Mouse (Mus musculus): Measurements from ENCODE around the gene Olfr1381.
"Not testable (repeated sequence)": the region's sequence is repeated elsewhere in the genome, so short reads cannot be mapped to it uniquely, and the experiment has no call there.

The Olfr1381 gene

GRCm38 (mm10) chr11:49543149-49543548 is at the start of gene Olfr1381:
Olfr1381 (plus strand) TSS chr11:49543449.
- not testable (repeated sequence) for DNase-seq

GRCm38 (mm10) chr11:49518086-49518485 is 25.2 kb upstream of the Olfr1381 start:
- no peak for DNase-seq

DNA sequence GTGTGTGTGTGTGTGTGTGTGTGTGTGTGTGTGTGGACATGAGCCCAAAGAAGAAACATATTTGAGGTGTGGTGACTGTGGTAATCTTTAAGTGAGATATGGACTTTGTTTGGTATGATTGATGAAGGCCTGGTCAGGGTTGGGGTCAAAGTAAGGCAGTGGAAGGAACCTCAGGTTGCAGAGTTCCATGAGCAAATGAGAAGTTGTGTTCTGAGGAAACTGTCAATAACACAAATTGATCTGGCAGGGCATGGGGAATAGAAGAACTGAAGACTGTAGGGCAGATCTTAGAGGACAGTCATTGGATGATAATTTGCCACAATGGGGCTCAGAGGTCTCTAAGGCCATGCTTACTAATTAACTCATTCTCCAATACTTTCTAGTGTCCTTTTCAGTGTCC is 23.9 kb upstream of the Olfr1381 start, which contains the start of gene Olfr1383:
Olfr1383 (plus strand) TSS at position 301 of the 400 bp plus-strand sequence.
- DNase-seq, result no peak

DNA sequence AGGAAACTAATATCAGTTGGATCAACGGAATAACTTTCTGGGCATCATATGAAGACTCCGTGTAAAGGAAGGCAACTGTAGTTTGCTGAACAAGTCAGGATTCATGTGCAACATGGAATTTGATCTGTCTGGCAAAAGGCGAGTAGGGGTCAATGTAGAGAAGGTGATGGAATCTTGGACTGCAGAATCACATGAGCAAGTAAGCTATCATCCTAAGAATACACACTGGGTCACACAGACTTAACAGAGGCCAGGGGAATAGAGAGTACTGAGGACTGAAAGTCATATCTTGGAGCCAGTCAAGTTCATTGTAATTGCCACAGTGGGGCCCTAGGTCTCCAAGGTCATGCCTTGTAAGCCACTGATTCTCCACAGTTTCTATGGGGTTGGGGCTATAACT is 15.3 kb upstream of the Olfr1381 start, which contains the start of gene Olfr1382:
Olfr1382 (plus strand) TSS at position 301 of the 400 bp plus-strand sequence.
- no peak for DNase-seq

DNA sequence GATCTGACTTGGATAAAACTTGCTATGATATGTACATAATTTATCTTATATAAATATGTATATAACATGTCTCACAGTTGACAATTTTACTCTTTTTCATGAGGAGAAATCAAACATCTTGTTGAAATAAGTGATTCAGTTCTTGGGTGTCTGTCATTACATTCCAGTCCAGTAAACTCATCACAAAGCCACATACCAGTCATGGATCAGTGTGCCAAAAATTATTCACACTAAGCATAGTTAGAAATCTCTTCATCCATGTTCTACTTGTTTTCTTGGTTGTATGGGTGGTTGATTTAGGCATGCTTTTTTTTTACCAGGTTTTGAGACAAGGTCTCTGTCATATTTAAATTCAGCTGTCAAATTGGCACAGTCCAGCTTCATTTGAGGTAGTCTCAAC is 10.5 kb upstream of the Olfr1381 start:
- no peak for DNase-seq

GRCm38 (mm10) chr11:49536631-49537030 is 6.6 kb upstream of the Olfr1381 start:
- DNase-seq, result not testable (repeated sequence)

DNA sequence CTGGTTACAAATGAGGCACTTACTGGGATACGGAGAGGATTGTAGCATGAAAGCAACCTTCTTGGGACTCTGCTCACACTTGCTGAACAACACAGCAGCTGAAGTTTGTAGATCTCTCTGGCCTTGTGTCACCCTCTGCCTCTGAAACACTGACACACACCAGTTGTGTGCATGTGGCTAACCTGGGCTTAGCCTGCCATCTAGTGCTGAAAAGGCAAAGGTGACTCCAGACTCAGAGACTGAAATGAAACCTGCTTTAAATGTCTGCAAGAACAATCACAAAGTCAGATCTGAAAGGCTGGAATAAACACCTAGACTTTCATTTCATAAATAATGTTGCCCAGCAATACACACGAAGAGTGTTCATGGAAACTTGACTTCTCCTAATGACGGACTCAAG is 10.8 kb downstream of the Olfr1381 start:
- DNase-seq, result not testable (repeated sequence)

- not testable (repeated sequence) for DNase-seq
These were observed 13.3 kb downstream of the Olfr1381 start, which contains the start of gene Olfr1380 for GRCm38 (mm10) chr11:49556578-49556977. Olfr1380 (plus strand) TSS chr11:49556878.

GRCm38 (mm10) chr11:49575054-49575453 is 31.8 kb downstream of the Olfr1381 start:
- not testable (repeated sequence) for DNase-seq

- DNase-seq, result not testable (repeated sequence)
These were observed 37.2 kb downstream of the Olfr1381 start for GRCm38 (mm10) chr11:49580452-49580851.

GRCm38 (mm10) chr11:49590213-49590612 is 47.0 kb downstream of the Olfr1381 start:
- DNase-seq, result no peak

DNA sequence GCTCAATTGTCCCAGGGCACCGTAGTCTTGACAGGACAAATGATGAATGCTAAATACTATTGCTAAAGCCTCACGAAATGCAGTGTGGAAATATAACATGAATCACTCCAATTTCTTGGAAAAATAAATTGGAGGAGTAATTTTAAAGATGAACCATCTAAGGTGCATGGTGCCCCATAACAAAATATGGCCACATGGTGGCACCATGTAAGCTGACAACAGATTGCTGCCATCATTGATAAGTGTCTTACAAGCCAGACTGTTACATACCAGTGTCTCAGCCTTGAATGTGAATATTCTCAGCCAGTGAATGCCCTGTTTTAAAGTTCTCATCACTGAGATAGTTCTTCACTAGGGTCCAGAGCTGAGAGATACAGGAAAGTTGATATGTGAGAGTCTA is 53.9 kb downstream of the Olfr1381 start:
- not testable (repeated sequence) for DNase-seq

Data from thymus, adult 18-20 months (tissue).